ENCODE assay signal across 8 mouse cellular contexts in genomic region chr6:50109201-50109756, GRCm38 (mm10). TPM values are rescaled to one million over a fixed set of nuclear protein-coding genes. Genes with fewer than 3 reads are reported as not detected.
DNase-seq lines count a peak whose midpoint lies in the region; ATAC-seq and TF ChIP-seq lines count a peak whose summit lies in the region.

No protein-coding gene starts in this region.

- 3% methylated on average over 15 of the region's 15 CpGs for WGBS in forebrain, postnatal 0 days
- WGBS in liver, embryonic 13.5 days (ENCODE audit: insufficient replicate concordance), result 4% methylated on average over 15 of the region's 15 CpGs

- peak overlapping the region; percentile 91 for H3K9ac ChIP-seq in forebrain, postnatal 0 days
- H3K9ac ChIP-seq in liver, embryonic 13.5 days, result peak overlapping the region; percentile 83

- peak overlapping the region; percentile 90 for H3K4me2 ChIP-seq in forebrain, postnatal 0 days (ENCODE audit: low read depth)
- peak overlapping the region; percentile 84 for H3K4me2 ChIP-seq in liver, embryonic 13.5 days

- peak overlapping the region; percentile 92 for H3K27ac ChIP-seq in forebrain, postnatal 0 days (ENCODE audit: low read depth, low read length)
- no peak overlapping the region for H3K27ac ChIP-seq in liver, embryonic 13.5 days

- H3K9me3 ChIP-seq in forebrain, postnatal 0 days (ENCODE audit: low read length), result no peaks in the 10 kb centered on the region
- H3K9me3 ChIP-seq in liver, embryonic 13.5 days (replicated peaks), result no peaks in the 10 kb centered on the region

- peak overlapping the region; percentile 80 for H3K4me3 ChIP-seq in forebrain, postnatal 0 days (ENCODE audit: low read depth, low read length)
- H3K4me3 ChIP-seq in liver, embryonic 13.5 days (replicated peaks), result peak overlapping the region; percentile 79

- H3K27me3 ChIP-seq in forebrain, postnatal 0 days (ENCODE audit: insufficient read depth, low read length), result no peaks in the 10 kb centered on the region
- peaks cover 34% of the 10 kb centered on the region for H3K27me3 ChIP-seq in liver, embryonic 13.5 days
- no peaks in the 10 kb centered on the region for H3K27me3 ChIP-seq in splenic B cell, adult 2 months (ENCODE audit: control insufficient read depth, insufficient read depth, low read length, poor library complexity, severe bottlenecking)

- DNase-seq in left cerebral cortex, adult 8-10 months (ENCODE audit: low spot score in 2 of 2), result peak; percentile 6 to 12
- DNase-seq in left cerebral cortex, postnatal 10 days (ENCODE audit: extremely low spot score in 1 of 2, low spot score in 2 of 2), result no peak
- DNase-seq in brain, embryonic 14.5 days (ENCODE audit: low read depth), result peak; percentile 72
- peak; percentile 72 for DNase-seq in forebrain, postnatal 0 days
- DNase-seq in liver, embryonic 13.5 days, result no peak
- DNase-seq in splenic B cell, adult 2 months (ENCODE audit: low read depth, low spot score), result peak; percentile 28
- no peak for DNase-seq in urinary bladder, adult 18-20 months (ENCODE audit: low spot score in 2 of 2)
- DNase-seq in gastrocnemius, postnatal 14 days, result no peak

- peaks cover 6% of the 10 kb centered on the region; the same call in 1 of the 2 replicates for H3K4me1 ChIP-seq in forebrain, postnatal 0 days (ENCODE audit: insufficient read depth)
- peaks cover 24% of the 10 kb centered on the region for H3K4me1 ChIP-seq in liver, embryonic 13.5 days (replicated peaks)

- ATAC-seq in forebrain, postnatal 0 days, result peak; percentile 12; the same call in 1 of the 2 replicates
- ATAC-seq in liver, embryonic 13.5 days (ENCODE audit: low read depth), result no peak

- intact Hi-C loops in left cerebral cortex, postnatal 10 days (cut with DNase I), result no loop called here
- intact Hi-C loops in gastrocnemius, postnatal 14 days (cut with DNase I; ENCODE audit: low total_unique reads), result no loop called here

- no peaks in the 10 kb centered on the region for H3K36me3 ChIP-seq in forebrain, postnatal 0 days (ENCODE audit: insufficient read depth)
- no peaks in the 10 kb centered on the region for H3K36me3 ChIP-seq in liver, embryonic 13.5 days
- H3K36me3 ChIP-seq in splenic B cell, adult 2 months (ENCODE audit: control insufficient read depth, insufficient read depth, low read length, poor library complexity, severe bottlenecking), result no peaks in the 10 kb centered on the region

- TF ChIP-seq POLR2A in brain, embryonic 14.5 days (IDR thresholded peaks at IDR 0.05; ENCODE audit: borderline replicate concordance, extremely low read depth, insufficient read depth, insufficient read length, poor library complexity, severe bottlenecking), result no peak

- no peak for TF ChIP-seq CTCF in brain, embryonic 14.5 days (IDR thresholded peaks at IDR 0.05; ENCODE audit: borderline replicate concordance, extremely low read depth, insufficient read depth, insufficient read length)
- no peak for TF ChIP-seq CTCF in forebrain, postnatal 0 days (IDR thresholded peaks at IDR 0.05; ENCODE audit: low read depth)

RNA-seq across cellular contexts. Expression of gene Mpp6, which starts 0.8 kb away (rescaled TPM):
- 10 to 100 TPM; 80.6 to 86.2 (median 83.3) TPM for total RNA-seq in left cerebral cortex, adult 8-10 months (2022)
- 100 to 1,000 TPM; 103 to 112 TPM for total RNA-seq in left cerebral cortex, postnatal 10 days (2021)
- 19.5 and 22.0 TPM in 2 replicates for polyA plus RNA-seq in brain, embryonic 14.5 days (2012; rRNA removed)
- total RNA-seq in forebrain, postnatal 0 days (2014; rRNA removed), result 101 TPM in 2 replicates
- polyA plus RNA-seq in forebrain, postnatal 0 days (2015; fragmentation: Nextera tagmentation; extraction: Ambion mirVana), result 54.5 and 66.4 TPM in 2 replicates
- polyA plus RNA-seq in liver, embryonic 13.5 days (2015; fragmentation: Nextera tagmentation; extraction: Ambion mirVana), result 43.1 and 47.5 TPM in 2 replicates
- total RNA-seq in gastrocnemius, postnatal 14 days (2021), result 100 to 1,000 TPM; 120 to 133 TPM

Comparison
In these comparisons a context has a peak if more than half of its experiments do, and no peak if none do; other contexts are left out.
1. DNase-seq: peak in left cerebral cortex, adult 8-10 months (2 of 2), brain, embryonic 14.5 days (single experiment), forebrain, postnatal 0 days (single experiment) and splenic B cell, adult 2 months (single experiment); none in left cerebral cortex, postnatal 10 days (0 of 2), liver, embryonic 13.5 days (single experiment), urinary bladder, adult 18-20 months (0 of 2) and gastrocnemius, postnatal 14 days (single experiment).